ENCODE assay signal across 15 mouse cellular contexts in genomic region chr17:90451384-90451783, GRCm38 (mm10).
DNase-seq lines count a peak whose midpoint lies in the region; ATAC-seq lines count a peak whose summit lies in the region.
"Had no signal": no experiment of that assay in that cellular context is flagged by ENCODE, and none has a peak within 500 bp of the region (broad histone marks: within the 10 kb centered on the region; RNA-seq: fewer than 3 reads in every experiment).

No protein-coding gene starts in this region.

- ATAC-seq in forebrain, embryonic 14.5 days: no peak
- no peak for ATAC-seq in midbrain, embryonic 13.5 days
- no peak for ATAC-seq in forebrain, embryonic 16.5 days
- ATAC-seq in neural tube, embryonic 13.5 days (ENCODE audit: low read depth): no peak
- ATAC-seq in intestine, embryonic 15.5 days: no peak

- H3K27ac ChIP-seq in forebrain, embryonic 14.5 days (ENCODE audit: low read depth, low read length): no peak overlapping the region
- no peak overlapping the region for H3K27ac ChIP-seq in forebrain, embryonic 10.5 days
- no peak overlapping the region for H3K27ac ChIP-seq in midbrain, embryonic 13.5 days
- no peak overlapping the region for H3K27ac ChIP-seq in midbrain, embryonic 10.5 days (replicated peaks)
- H3K27ac ChIP-seq in forebrain, embryonic 16.5 days (ENCODE audit: low read length): peak overlapping the region; percentile 44; the same call in 1 of the 2 replicates
- no peak overlapping the region for H3K27ac ChIP-seq in neural tube, embryonic 13.5 days (replicated peaks)
- no peak overlapping the region for H3K27ac ChIP-seq in intestine, embryonic 15.5 days
- H3K27ac ChIP-seq: heart, embryonic 10.5 days; macrophage had no signal

- WGBS in forebrain, embryonic 14.5 days: 61% methylated on average over 2 of the region's 2 CpGs
- WGBS in forebrain, embryonic 10.5 days: 73% methylated on average over 2 of the region's 2 CpGs
- 68% methylated on average over 2 of the region's 2 CpGs for WGBS in midbrain, embryonic 13.5 days
- WGBS in midbrain, embryonic 10.5 days: 87% methylated on average over 2 of the region's 2 CpGs
- WGBS in forebrain, embryonic 16.5 days: 50% methylated on average over 2 of the region's 2 CpGs
- WGBS in neural tube, embryonic 13.5 days: 62% methylated on average over 2 of the region's 2 CpGs
- 77% methylated on average over 2 of the region's 2 CpGs for WGBS in intestine, embryonic 15.5 days

- peak; percentile 26 for DNase-seq in forebrain, embryonic 14.5 days (ENCODE audit: low spot score)
- no peak for DNase-seq in forebrain, embryonic 10.5 days (ENCODE audit: extremely low spot score, low spot score)
- no peak for DNase-seq in midbrain, embryonic 10.5 days (ENCODE audit: low spot score)
- no peak for DNase-seq in spleen, postnatal 14 days (ENCODE audit: low spot score in 2 of 2)
- DNase-seq: gastrocnemius, postnatal 36 days; kidney, adult 11 months; kidney, postnatal 10 days; lung, embryonic 14.5 days; thymus, adult 18-20 months had no signal

- H3K4me2 ChIP-seq in forebrain, embryonic 14.5 days (ENCODE audit: low read length): peak overlapping the region; percentile 69
- H3K4me2 ChIP-seq in midbrain, embryonic 13.5 days (replicated peaks): peak overlapping the region; percentile 88
- H3K4me2 ChIP-seq in forebrain, embryonic 16.5 days (ENCODE audit: low read length): peak overlapping the region; percentile 85
- H3K4me2 ChIP-seq in neural tube, embryonic 13.5 days: peak overlapping the region; percentile 77
- H3K4me2 ChIP-seq in intestine, embryonic 15.5 days (replicated peaks): no peak overlapping the region
- H3K4me2 ChIP-seq: lung, embryonic 14.5 days had no signal

- no peaks in the 10 kb centered on the region for H3K27me3 ChIP-seq in forebrain, embryonic 14.5 days (replicated peaks; ENCODE audit: control insufficient read depth, insufficient read depth, low read length)
- H3K27me3 ChIP-seq in forebrain, embryonic 10.5 days (ENCODE audit: poor library complexity, severe bottlenecking): peaks cover 42% of the 10 kb centered on the region
- no peaks in the 10 kb centered on the region for H3K27me3 ChIP-seq in midbrain, embryonic 13.5 days
- H3K27me3 ChIP-seq in midbrain, embryonic 10.5 days (ENCODE audit: low read depth, poor library complexity, severe bottlenecking): peaks cover 32% of the 10 kb centered on the region
- no peaks in the 10 kb centered on the region for H3K27me3 ChIP-seq in forebrain, embryonic 16.5 days (replicated peaks; ENCODE audit: control insufficient read depth, insufficient read depth, low read length)
- H3K27me3 ChIP-seq in neural tube, embryonic 13.5 days: no peaks in the 10 kb centered on the region
- H3K27me3 ChIP-seq in intestine, embryonic 15.5 days (replicated peaks): peaks cover 21% of the 10 kb centered on the region

- H3K36me3 ChIP-seq in forebrain, embryonic 14.5 days (ENCODE audit: control insufficient read depth, insufficient read depth, low read length): no peaks in the 10 kb centered on the region
- H3K36me3 ChIP-seq in forebrain, embryonic 10.5 days (replicated peaks): no peaks in the 10 kb centered on the region
- H3K36me3 ChIP-seq in midbrain, embryonic 13.5 days: no peaks in the 10 kb centered on the region
- no peaks in the 10 kb centered on the region for H3K36me3 ChIP-seq in midbrain, embryonic 10.5 days
- H3K36me3 ChIP-seq in forebrain, embryonic 16.5 days (ENCODE audit: control insufficient read depth, insufficient read depth): no peaks in the 10 kb centered on the region; the same call in 1 of the 2 replicates
- no peaks in the 10 kb centered on the region for H3K36me3 ChIP-seq in neural tube, embryonic 13.5 days
- H3K36me3 ChIP-seq in intestine, embryonic 15.5 days: no peaks in the 10 kb centered on the region
- H3K36me3 ChIP-seq: heart, embryonic 10.5 days had no signal

- H3K9me3 ChIP-seq in forebrain, embryonic 14.5 days (replicated peaks; ENCODE audit: control insufficient read depth, low read length): no peaks in the 10 kb centered on the region
- no peaks in the 10 kb centered on the region for H3K9me3 ChIP-seq in forebrain, embryonic 10.5 days
- H3K9me3 ChIP-seq in midbrain, embryonic 13.5 days: no peaks in the 10 kb centered on the region
- H3K9me3 ChIP-seq in midbrain, embryonic 10.5 days (replicated peaks): no peaks in the 10 kb centered on the region
- no peaks in the 10 kb centered on the region for H3K9me3 ChIP-seq in forebrain, embryonic 16.5 days (ENCODE audit: control insufficient read depth, low read length)
- H3K9me3 ChIP-seq in neural tube, embryonic 13.5 days: no peaks in the 10 kb centered on the region
- H3K9me3 ChIP-seq in intestine, embryonic 15.5 days: no peaks in the 10 kb centered on the region
- H3K9me3 ChIP-seq: heart, embryonic 10.5 days had no signal

- H3K4me1 ChIP-seq in forebrain, embryonic 14.5 days (ENCODE audit: control insufficient read depth, insufficient read depth, low read length): no peaks in the 10 kb centered on the region; the same call in 1 of the 2 replicates
- H3K4me1 ChIP-seq in forebrain, embryonic 10.5 days: peaks cover 34% of the 10 kb centered on the region
- H3K4me1 ChIP-seq in midbrain, embryonic 13.5 days (replicated peaks): peaks cover 23% of the 10 kb centered on the region
- peaks cover 23% of the 10 kb centered on the region for H3K4me1 ChIP-seq in midbrain, embryonic 10.5 days
- peaks cover 17% of the 10 kb centered on the region for H3K4me1 ChIP-seq in forebrain, embryonic 16.5 days (replicated peaks; ENCODE audit: control insufficient read depth, insufficient read depth, low read length)
- H3K4me1 ChIP-seq in neural tube, embryonic 13.5 days (replicated peaks): peaks cover 23% of the 10 kb centered on the region
- H3K4me1 ChIP-seq in intestine, embryonic 15.5 days (replicated peaks): peaks cover 8% of the 10 kb centered on the region; the same call in 1 of the 2 replicates

- H3K4me3 ChIP-seq in forebrain, embryonic 14.5 days (ENCODE audit: low read depth, low read length): peak overlapping the region; percentile 64
- H3K4me3 ChIP-seq in forebrain, embryonic 10.5 days: no peak overlapping the region
- peak overlapping the region; percentile 67 for H3K4me3 ChIP-seq in midbrain, embryonic 13.5 days (replicated peaks)
- H3K4me3 ChIP-seq in midbrain, embryonic 10.5 days: no peak overlapping the region
- H3K4me3 ChIP-seq in forebrain, embryonic 16.5 days (replicated peaks; ENCODE audit: low read length): peak overlapping the region; percentile 60
- H3K4me3 ChIP-seq in neural tube, embryonic 13.5 days: peak overlapping the region; percentile 76
- no peak overlapping the region for H3K4me3 ChIP-seq in intestine, embryonic 15.5 days (replicated peaks)
- H3K4me3 ChIP-seq: heart, embryonic 10.5 days had no signal

- no peak overlapping the region for H3K9ac ChIP-seq in forebrain, embryonic 14.5 days (ENCODE audit: low read length)
- H3K9ac ChIP-seq in midbrain, embryonic 13.5 days (replicated peaks): no peak overlapping the region; the same call in 1 of the 2 replicates
- no peak overlapping the region for H3K9ac ChIP-seq in forebrain, embryonic 16.5 days (replicated peaks; ENCODE audit: low read depth, low read length)
- H3K9ac ChIP-seq in neural tube, embryonic 13.5 days: peak overlapping the region; percentile 90
- no peak overlapping the region for H3K9ac ChIP-seq in intestine, embryonic 15.5 days
- H3K9ac ChIP-seq: lung, embryonic 14.5 days had no signal

Comparison
In these comparisons a context has a peak if more than half of its experiments do, and no peak if none do; other contexts are left out.
1. H3K4me3 ChIP-seq: peak in forebrain, embryonic 14.5 days (single experiment), midbrain, embryonic 13.5 days (single experiment), forebrain, embryonic 16.5 days (single experiment) and neural tube, embryonic 13.5 days (single experiment); none in forebrain, embryonic 10.5 days (single experiment), midbrain, embryonic 10.5 days (single experiment) and intestine, embryonic 15.5 days (single experiment).